Mouse (Mus musculus) olfactory bulb, adult 2 months (tissue): Measurements from ENCODE around the gene Fbxo27.

ENCODE experiments used
- CTCF ChIP-seq: fragments of 200-500 bp; IDR thresholded peaks from 2 replicates; pipeline ENCODE4 v1.5.1; 2012; ENCODE audit warnings: low read depth, mild to moderate bottlenecking, low read length, moderate library complexity; ENCODE audit not compliant: insufficient read depth
- POLR2A ChIP-seq: fragments of 200-500 bp; IDR thresholded peaks from 2 replicates; pipeline ENCODE4 v1.6.1; 2012; ENCODE audit warnings: mild to moderate bottlenecking, low read depth, low read length, moderate library complexity; ENCODE audit not compliant: insufficient read depth

DNA sequence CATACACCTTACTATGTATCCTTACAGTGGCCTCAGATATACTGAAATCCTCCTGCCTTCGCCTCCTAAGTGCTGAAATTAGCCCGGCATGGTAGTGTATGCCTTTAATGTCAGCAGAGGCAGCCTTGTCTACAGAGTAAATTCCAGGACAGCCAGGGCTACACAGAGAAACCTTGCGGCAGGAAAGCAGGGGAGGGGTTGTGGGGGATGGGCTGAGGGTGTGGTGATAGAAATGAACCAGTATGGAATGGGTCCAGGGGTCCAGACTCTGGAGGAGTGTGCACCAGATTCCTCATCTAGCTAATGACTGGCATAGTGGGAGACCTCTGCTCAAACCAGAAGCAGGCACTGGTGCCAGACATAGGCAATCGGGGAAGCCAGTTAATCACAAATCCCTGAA, 26.5 kb downstream of the Fbxo27 start:
- TF ChIP-seq POLR2A (no peak), CTCF (no peak)
